Mouse (Mus musculus) midbrain, embryonic 13.5 days (tissue): ENCODE measurements around the gene Dnm2. TPM values are rescaled to one million over a fixed set of nuclear protein-coding genes. Genes with fewer than 3 reads are reported as not detected.

Experiments
- ATAC-seq: fragments of 200-750 bp; cut with Nextera tagmentation; 2 replicates; pipeline ENCODE4 v1.8.0; 2017; ENCODE audit warnings: mild to moderate bottlenecking, moderate TSS enrichment, moderate library complexity
- H3K27ac ChIP-seq: fragments of 300-500 bp; sonication (generic); 2 replicates; pipeline ENCODE4 v1.5.1; 2015; ENCODE audit warnings: inconsistent platforms, mild to moderate bottlenecking, moderate library complexity
- H3K27me3 ChIP-seq: fragments of 300-500 bp; sonication (generic); 2 replicates; pipeline ENCODE4 v1.6.1; 2015; ENCODE audit warnings: mild to moderate bottlenecking, inconsistent platforms
- H3K36me3 ChIP-seq: fragments of 300-500 bp; sonication (generic); 2 replicates; pipeline ENCODE4 v1.6.1; 2015; ENCODE audit warnings: mild to moderate bottlenecking, inconsistent platforms
- H3K4me1 ChIP-seq: fragments of 300-500 bp; sonication (generic); replicated peaks from 2 replicates; pipeline ENCODE4 v1.6.1; 2015; ENCODE audit warnings: inconsistent platforms
- H3K4me2 ChIP-seq: fragments of 300-500 bp; sonication (generic); replicated peaks from 2 replicates; pipeline ENCODE4 v1.6.1; 2015; ENCODE audit warnings: moderate library complexity, mild to moderate bottlenecking, inconsistent platforms
- H3K4me3 ChIP-seq: fragments of 300-500 bp; sonication (generic); replicated peaks from 2 replicates; pipeline ENCODE4 v1.5.1; 2015; ENCODE audit warnings: mild to moderate bottlenecking, inconsistent platforms
- H3K9ac ChIP-seq: fragments of 300-500 bp; sonication (generic); replicated peaks from 2 replicates; pipeline ENCODE4 v1.6.1; 2015; ENCODE audit warnings: mild to moderate bottlenecking, inconsistent platforms
- H3K9me3 ChIP-seq: fragments of 300-500 bp; sonication (generic); 2 replicates; pipeline ENCODE4 v1.6.1; 2016; ENCODE audit warnings: mild to moderate bottlenecking, inconsistent platforms
- WGBS: fragments of 180-500 bp; shearing (Covaris S2); methylation state at CpG from one replicate; pipeline ENCODE4 v1.1.7; 2015; 5-methylcytosine and 5-hydroxymethylcytosine counted together
- polyA plus RNA-seq: library from polyadenylated mRNA; unstranded; fragments of >200 nt; fragmentation: Nextera tagmentation; extraction: Ambion mirVana; gene quantifications from 2 replicates; pipeline ENCODE4 v1.2.1, GENCODE M21; 2015

Gene Dnm2
- polyA plus RNA-seq, 1 experiment from 2014 or later: 66.9 TPM

DNA sequence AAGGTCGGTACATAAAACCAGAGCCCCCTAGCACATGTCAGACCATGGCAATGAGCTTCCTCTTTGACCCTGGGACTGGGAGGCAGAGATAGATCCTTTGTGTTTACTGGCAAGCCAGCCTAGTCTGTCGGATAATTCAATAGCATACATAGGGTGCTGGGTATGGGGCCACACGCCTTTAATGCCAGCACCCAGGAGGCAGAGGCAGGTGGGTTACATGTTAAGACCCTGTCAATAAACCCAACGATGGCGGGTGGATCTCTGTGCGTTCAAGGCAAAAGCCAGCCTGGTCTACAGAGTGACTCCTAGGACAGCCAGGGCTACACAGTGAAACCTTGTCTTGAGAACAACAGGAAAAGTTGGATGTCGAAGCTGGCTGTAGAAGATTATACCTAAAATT is 16.1 kb upstream of the Dnm2 start:
- 0 out of 2 replicates have a peak overlapping the region, but pooled peaks have one; percentile 30 for H3K27ac ChIP-seq
- 76% methylated on average over 7 of the region's 7 CpGs for WGBS

DNA sequence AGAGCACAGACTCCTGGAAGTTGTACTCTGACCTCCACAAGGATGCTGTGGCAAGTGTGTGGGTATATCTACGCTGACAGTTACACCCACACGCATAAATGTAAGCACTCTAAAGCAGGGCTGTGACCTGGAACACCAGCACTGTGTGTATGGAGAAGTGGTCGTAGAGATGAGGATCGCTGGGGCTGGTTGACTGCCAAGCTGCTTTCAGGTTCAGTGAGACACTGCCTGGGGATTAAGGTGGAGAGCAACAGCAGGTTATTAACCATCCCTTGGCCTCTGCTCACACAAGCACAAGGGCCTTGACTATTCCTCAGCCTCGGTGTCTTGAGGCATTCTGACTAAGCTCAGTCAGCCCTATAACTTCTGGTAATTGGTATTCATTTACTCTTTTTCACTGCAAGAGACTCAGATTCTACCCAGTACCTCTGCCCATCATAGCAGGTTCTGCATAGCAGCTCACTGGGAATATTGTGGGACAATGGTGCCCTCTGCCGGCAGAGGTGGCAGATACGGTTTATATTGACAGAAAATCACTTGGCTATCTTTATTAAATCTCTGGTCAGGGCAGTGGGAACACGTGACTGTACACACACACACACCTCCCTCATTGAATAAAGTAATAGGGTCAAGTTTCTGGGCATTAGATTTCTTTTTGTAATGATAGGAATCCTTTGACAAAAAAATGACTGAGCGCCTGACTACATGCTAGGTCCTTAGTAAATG is 15.0 kb upstream of the Dnm2 start:
- Histone ChIP-seq H3K27ac (peak overlapping the region; percentile 17), H3K4me1 (peaks cover 29% of the 10 kb centered on the region), H3K9me3 (no peaks in the 10 kb centered on the region), H3K36me3 (peaks cover 36% of the 10 kb centered on the region), H3K27me3 (no peaks in the 10 kb centered on the region), H3K9ac (no peak overlapping the region), H3K4me3 (no peak overlapping the region), H3K4me2 (no peak overlapping the region)
- ATAC-seq: peak; percentile 10; the same call in 1 of the 2 replicates
- WGBS: 35% methylated on average over 9 of the region's 9 CpGs

More for the DNA sequence above, 16.1 kb upstream of the Dnm2 start:
- Histone ChIP-seq H3K36me3 (peaks cover 45% of the 10 kb centered on the region), H3K27me3 (no peaks in the 10 kb centered on the region), H3K9ac (no peak overlapping the region; the same call in 1 of the 2 replicates), H3K4me2 (no peak overlapping the region), H3K9me3 (no peaks in the 10 kb centered on the region), H3K4me3 (no peak overlapping the region), H3K4me1 (peaks cover 20% of the 10 kb centered on the region)
- no peak for ATAC-seq

DNA sequence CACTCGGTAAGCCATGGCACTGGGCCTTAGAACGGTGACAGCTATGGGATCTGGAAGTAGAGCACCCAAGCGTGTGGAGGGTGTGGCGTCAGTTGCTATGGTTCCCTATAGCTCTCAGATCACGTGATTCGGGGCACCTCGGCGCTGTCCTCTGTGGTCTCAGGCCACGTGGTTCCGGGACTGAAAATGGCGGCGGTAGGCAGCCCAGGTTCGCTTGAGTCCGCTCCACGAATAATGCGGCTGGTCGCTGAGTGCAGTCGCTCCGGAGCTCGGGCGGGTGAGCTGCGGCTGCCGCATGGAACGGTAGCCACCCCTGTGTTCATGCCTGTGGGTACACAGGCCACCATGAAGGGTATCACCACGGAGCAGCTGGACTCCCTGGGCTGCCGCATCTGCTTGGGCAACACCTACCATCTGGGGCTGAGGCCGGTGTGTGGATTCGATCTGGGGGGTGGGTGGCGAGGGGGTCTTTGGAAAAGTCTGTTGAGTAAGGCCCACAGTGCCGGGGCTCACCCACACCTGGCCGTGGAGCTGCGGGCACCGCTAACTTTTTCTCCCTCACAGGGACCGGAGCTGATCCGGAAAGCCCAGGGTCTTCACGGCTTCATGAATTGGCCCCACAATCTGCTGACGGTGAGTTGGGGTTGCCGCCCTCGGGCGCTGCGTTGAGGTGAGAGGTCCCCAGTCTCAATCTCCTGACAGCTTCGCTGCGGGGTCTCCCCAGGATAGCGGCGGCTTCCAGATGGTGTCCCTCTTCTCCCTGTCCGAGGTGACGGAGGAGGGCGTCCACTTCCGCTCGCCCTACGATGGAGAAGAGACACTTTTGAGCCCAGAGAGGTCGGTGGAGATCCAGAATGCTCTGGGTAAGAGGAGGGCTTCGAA is 12.8 kb upstream of the Dnm2 start, which contains the start of gene Qtrt1:
Qtrt1 (plus strand) TSS at position 169 of the 882 bp plus-strand sequence.
- H3K27ac ChIP-seq: peak within 1 kb of the TSS; percentile 77
- no peaks in the 10 kb centered on the region for H3K27me3 ChIP-seq
- H3K36me3 ChIP-seq: peaks cover 31% of the 10 kb centered on the region
- H3K9ac ChIP-seq: peak within 1 kb of the TSS; percentile 85
- peak; percentile 97 for ATAC-seq
- peaks cover 29% of the 10 kb centered on the region for H3K4me1 ChIP-seq
- peak within 1 kb of the TSS; percentile 87 for H3K4me2 ChIP-seq
- H3K9me3 ChIP-seq: no peaks in the 10 kb centered on the region
- 2% methylated on average over 53 of the region's 53 CpGs for WGBS
- peak within 1 kb of the TSS; percentile 76 for H3K4me3 ChIP-seq

DNA sequence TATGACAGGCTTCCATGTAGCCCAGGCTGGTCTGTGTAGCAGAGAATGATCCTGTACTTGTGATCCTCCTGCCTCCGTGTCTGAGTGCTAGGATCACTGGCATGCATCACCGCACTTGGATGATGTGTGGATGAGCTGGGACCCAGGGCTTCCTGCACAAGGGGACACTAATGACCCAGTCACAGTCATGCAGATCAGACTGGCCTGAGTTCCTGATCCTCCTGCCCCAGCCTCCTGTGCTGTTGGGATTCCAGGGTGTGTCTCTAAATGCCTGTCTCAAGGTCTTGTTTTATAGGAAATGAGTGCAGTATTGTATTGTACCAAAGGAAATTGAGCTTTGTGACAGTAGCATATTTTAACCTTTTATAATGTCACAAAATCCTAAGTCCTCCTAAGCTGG is 6.8 kb upstream of the Dnm2 start:
- H3K9me3 ChIP-seq: no peaks in the 10 kb centered on the region
- peaks cover 59% of the 10 kb centered on the region for H3K36me3 ChIP-seq
- no peak overlapping the region for H3K4me3 ChIP-seq
- H3K4me2 ChIP-seq: no peak overlapping the region
- 83% methylated on average over 2 of the region's 2 CpGs for WGBS
- H3K4me1 ChIP-seq: peaks cover 14% of the 10 kb centered on the region
- no peaks in the 10 kb centered on the region for H3K27me3 ChIP-seq
- H3K9ac ChIP-seq: no peak overlapping the region
- H3K27ac ChIP-seq: no peak overlapping the region
- no peak for ATAC-seq

DNA sequence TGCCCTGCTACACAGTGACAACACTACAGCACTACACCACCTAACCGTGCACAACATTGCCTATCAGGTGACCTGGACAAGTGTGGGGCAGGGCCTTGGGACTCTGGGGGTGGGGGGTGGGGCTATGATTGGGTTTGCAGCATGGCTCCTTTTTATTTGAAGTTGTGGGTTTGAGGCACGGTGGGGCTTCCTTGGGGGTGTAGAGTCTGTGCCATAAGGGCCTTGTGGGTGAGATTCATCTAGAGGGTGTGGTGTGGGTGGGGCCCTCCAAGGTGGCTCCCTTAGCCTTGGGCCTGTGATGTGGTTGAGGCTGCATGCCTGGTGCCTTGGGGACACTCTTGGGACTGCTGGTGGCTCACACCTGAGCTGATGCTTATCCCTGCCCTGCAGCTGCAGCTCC is 5.1 kb upstream of the Dnm2 start:
- no peaks in the 10 kb centered on the region for H3K27me3 ChIP-seq
- no peak overlapping the region for H3K4me3 ChIP-seq
- peaks cover 56% of the 10 kb centered on the region for H3K36me3 ChIP-seq
- ATAC-seq: no peak
- H3K9ac ChIP-seq: no peak overlapping the region
- H3K4me1 ChIP-seq: 0 out of 2 replicates have a peak, but pooled peaks cover 3% of the 10 kb centered on the region
- 85% methylated on average over 2 of the region's 2 CpGs for WGBS
- no peaks in the 10 kb centered on the region for H3K9me3 ChIP-seq
- H3K27ac ChIP-seq: no peak overlapping the region
- no peak overlapping the region for H3K4me2 ChIP-seq

DNA sequence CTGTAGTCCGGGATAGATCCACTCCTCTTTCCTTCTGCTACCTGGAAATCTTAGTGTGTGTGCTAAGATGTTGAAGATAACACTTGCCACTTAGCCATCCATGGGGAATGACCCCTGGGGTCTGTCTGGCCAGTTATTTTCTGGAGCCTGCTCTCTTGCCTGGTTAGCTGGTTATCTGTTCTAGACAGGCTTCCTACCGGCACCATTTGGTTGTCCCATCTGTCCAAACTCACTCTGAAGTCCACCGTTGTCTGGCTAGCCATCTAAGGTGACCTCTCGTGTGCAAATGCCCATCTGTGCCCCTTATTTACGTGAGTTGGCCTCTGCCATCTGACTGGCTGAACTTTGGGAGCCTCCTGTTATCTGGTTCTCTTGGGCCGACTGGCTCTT is 843 bp downstream of the Dnm2 start:
- Histone ChIP-seq H3K4me2 (peak overlapping the region; percentile 95), H3K27me3 (no peaks in the 10 kb centered on the region), H3K4me1 (peaks cover 27% of the 10 kb centered on the region), H3K36me3 (peaks cover 9% of the 10 kb centered on the region), H3K4me3 (peak overlapping the region; percentile 93), H3K27ac (peak overlapping the region; percentile 85; the same call in 1 of the 2 replicates), H3K9me3 (no peaks in the 10 kb centered on the region), H3K9ac (peak overlapping the region; percentile 91)
- ATAC-seq: no peak
- 15% methylated on average over 6 of the region's 6 CpGs for WGBS

DNA sequence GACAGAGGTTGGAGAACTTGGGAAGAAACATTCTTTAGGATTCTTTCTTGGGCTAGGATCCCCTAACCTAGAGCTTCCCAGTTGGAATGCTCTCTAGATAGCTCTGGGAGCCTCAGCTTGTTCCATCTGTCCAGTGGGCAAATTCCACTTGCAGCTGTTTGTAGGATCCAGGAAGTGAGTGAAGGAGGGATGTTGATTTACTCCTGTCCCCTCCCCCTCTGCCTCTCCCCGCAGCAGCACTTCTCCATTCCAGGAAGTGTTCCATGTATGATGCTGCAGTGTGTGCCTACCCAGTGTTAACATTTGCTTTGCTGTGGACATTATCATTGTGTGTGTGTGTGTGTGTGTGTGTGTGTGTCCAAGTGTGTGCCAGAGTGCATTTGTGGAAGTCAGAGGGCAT is 1.3 kb downstream of the Dnm2 start:
- peaks cover 32% of the 10 kb centered on the region for H3K4me1 ChIP-seq
- peaks cover 4% of the 10 kb centered on the region for H3K36me3 ChIP-seq
- 62% methylated on average over 1 of the region's 1 CpGs for WGBS
- H3K9me3 ChIP-seq: no peaks in the 10 kb centered on the region
- no peak overlapping the region for H3K27ac ChIP-seq
- peak overlapping the region; percentile 91 for H3K9ac ChIP-seq
- peak overlapping the region; percentile 95 for H3K4me2 ChIP-seq
- no peak for ATAC-seq
- peak overlapping the region; percentile 93 for H3K4me3 ChIP-seq
- no peaks in the 10 kb centered on the region for H3K27me3 ChIP-seq

DNA sequence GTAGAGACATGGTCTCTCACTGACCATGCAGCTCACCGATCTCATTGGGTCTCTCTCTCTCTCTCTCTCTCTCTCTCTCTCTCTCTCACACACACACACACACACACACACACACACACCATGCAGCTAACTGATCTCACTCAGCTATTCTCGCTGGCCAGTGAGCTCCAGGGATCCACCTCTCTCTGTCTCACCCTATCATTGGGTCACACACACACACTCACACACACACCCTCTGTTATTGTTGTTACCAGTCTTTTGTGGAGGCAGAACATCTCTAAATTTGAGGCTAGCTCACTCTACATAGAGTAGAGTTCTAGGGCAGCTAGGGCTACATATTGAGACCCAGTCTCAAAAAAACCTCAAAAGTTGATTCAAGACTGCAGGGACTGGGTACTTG is 1.8 kb downstream of the Dnm2 start:
- no peaks in the 10 kb centered on the region for H3K27me3 ChIP-seq
- no peak overlapping the region for H3K27ac ChIP-seq
- peak overlapping the region; percentile 93; the same call in 1 of the 2 replicates for H3K4me3 ChIP-seq
- H3K36me3 ChIP-seq: no peaks in the 10 kb centered on the region
- no peaks in the 10 kb centered on the region for H3K9me3 ChIP-seq
- peak overlapping the region; percentile 91 for H3K9ac ChIP-seq
- ATAC-seq: no peak
- 66% methylated on average over 2 of the region's 2 CpGs for WGBS
- H3K4me1 ChIP-seq: peaks cover 33% of the 10 kb centered on the region
- H3K4me2 ChIP-seq: peak overlapping the region; percentile 95

DNA sequence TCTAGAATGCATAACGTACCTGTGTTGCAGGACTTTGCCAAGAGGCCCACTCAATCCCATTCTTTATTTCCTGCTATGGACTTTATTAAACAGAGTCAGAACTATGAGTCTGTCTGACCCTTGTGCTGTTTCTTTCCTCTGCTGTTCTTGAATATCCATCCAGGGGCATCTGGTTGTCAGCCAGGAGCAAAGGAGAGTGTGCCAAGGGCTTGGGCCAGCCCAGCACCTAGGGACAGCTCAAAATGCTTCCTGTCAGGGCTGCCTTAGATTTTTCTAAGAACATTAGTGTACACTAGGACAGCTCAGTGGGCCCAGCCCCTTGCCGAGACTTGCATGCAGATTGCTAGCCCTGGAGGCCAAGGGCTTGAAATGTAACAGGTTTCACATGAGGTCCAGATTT is 3.1 kb downstream of the Dnm2 start:
- Histone ChIP-seq H3K9me3 (no peaks in the 10 kb centered on the region), H3K4me3 (no peak overlapping the region), H3K4me1 (peaks cover 33% of the 10 kb centered on the region), H3K4me2 (no peak overlapping the region), H3K27me3 (no peaks in the 10 kb centered on the region), H3K36me3 (no peaks in the 10 kb centered on the region), H3K9ac (no peak overlapping the region), H3K27ac (no peak overlapping the region)
- 94% methylated on average over 2 of the region's 2 CpGs for WGBS
- ATAC-seq: no peak

DNA sequence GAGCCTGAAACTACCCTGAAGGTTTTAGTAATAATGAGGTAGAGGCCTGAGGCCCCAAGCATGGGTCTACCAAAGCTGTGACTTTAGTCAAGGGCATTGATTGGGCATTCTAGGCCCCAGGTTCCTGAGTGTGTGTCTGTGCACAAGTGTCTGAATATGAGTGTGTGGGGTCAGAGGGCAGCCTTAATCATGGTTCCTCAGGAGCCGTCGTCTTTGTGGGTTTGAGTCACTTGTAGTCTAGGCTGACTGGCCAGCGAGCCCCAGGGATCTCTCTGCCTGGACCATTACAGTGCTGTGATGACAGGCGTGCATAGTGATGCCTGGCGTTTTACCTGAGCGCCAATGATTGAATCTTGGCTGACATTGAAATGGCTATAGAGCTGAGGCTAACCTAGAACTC is 3.5 kb downstream of the Dnm2 start:
- peaks cover 33% of the 10 kb centered on the region for H3K4me1 ChIP-seq
- ATAC-seq: no peak
- H3K9ac ChIP-seq: no peak overlapping the region
- H3K4me3 ChIP-seq: no peak overlapping the region
- no peak overlapping the region for H3K4me2 ChIP-seq
- no peaks in the 10 kb centered on the region for H3K36me3 ChIP-seq
- H3K9me3 ChIP-seq: no peaks in the 10 kb centered on the region
- H3K27me3 ChIP-seq: no peaks in the 10 kb centered on the region
- WGBS: 86% methylated on average over 6 of the region's 6 CpGs
- no peak overlapping the region for H3K27ac ChIP-seq

DNA sequence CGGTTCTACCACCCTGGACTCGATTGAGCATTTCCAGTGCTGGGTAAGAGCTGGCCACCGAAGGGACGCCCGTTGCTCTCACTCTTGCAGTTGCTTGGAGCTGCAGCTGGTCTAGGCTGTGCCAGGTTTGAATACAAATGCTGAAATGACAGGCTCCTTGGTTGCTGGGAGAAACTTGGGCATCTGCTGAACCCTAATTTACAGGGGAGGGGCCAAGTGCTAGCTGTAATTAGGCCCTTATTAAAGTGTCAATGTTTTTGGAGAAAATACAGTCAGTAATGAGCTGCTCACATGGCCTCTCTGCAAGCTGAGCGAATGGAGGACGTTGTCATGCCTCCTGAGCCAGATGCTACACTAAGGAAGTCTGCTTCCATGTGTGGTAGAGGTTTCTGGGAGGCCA is 6.0 kb downstream of the Dnm2 start:
- Histone ChIP-seq H3K4me2 (no peak overlapping the region), H3K27ac (no peak overlapping the region), H3K4me1 (peaks cover 27% of the 10 kb centered on the region), H3K27me3 (no peaks in the 10 kb centered on the region), H3K36me3 (no peaks in the 10 kb centered on the region), H3K4me3 (no peak overlapping the region), H3K9me3 (no peaks in the 10 kb centered on the region), H3K9ac (no peak overlapping the region; the same call in 1 of the 2 replicates)
- no peak for ATAC-seq
- WGBS: 81% methylated on average over 7 of the region's 7 CpGs

DNA sequence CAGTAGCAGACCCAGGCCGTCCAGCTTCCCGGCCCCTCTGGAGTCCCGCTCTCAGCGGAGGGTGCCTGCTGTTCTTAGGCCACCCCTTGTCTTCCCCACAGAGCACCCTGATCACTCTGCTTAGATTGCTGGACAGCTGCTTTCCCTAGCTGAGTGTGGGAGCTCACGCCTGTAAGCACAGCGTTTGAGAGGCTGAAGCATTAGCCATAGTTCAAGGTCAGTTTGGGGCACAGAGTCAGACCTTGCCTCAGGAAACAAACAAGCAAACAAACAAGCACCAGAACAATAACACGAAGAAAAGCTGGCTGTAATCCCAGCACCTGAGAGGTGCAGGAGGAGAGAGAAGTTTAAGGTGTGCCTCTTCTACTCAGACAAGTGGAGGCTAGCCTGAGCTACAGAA is 7.4 kb downstream of the Dnm2 start:
- Histone ChIP-seq H3K4me1 (peaks cover 14% of the 10 kb centered on the region), H3K9ac (no peak overlapping the region), H3K27ac (no peak overlapping the region), H3K27me3 (no peaks in the 10 kb centered on the region), H3K4me3 (no peak overlapping the region), H3K36me3 (no peaks in the 10 kb centered on the region), H3K9me3 (no peaks in the 10 kb centered on the region), H3K4me2 (no peak overlapping the region)
- no peak for ATAC-seq
- 90% methylated on average over 7 of the region's 7 CpGs for WGBS
